Mouse (Mus musculus) heart, adult 18-20 months (tissue): ENCODE data around the gene Yeats2. TPM values are rescaled to one million over a fixed set of nuclear protein-coding genes. Genes with fewer than 3 reads are reported as not detected.

Experiments used
- DNase-seq, 2 experiments: peaks; one replicate each; pipeline ENCODE4 v3.0.0; 2021 to 2022; ENCODE audit warnings: mixed read lengths in 1 of 2
- total RNA-seq, 2 experiments: library from RNA; stranded (reverse); gene quantifications; 2 replicates each; pipeline ENCODE4 v1.2.3; 2021

The Yeats2 gene
- total RNA-seq, 2 experiments from 2014 or later: 7.1 to 9.8 TPM

- DNase-seq: no peak
These were observed 139.4 kb downstream of the Yeats2 start for GRCm38 (mm10) chr16:20280238-20280637.

Other genes starting within 250 kb of the Yeats2 start
- gene Klhl6, start 158.0 kb upstream of the Yeats2 start, total RNA-seq: 1 to 10 TPM; 5.2 to 6.4 TPM
- 100 to 1,000 TPM; 244 to 313 TPM for gene Klhl24, start 43.5 kb upstream of the Yeats2 start, total RNA-seq
- 1 to 10 TPM; 1.3 to 1.6 TPM for gene Map6d1, start 100.3 kb downstream of the Yeats2 start, total RNA-seq
- 10 to 100 TPM; 84.3 to 91.6 TPM for gene Parl, start 161.3 kb downstream of the Yeats2 start, total RNA-seq
- under 1 TPM; 0.32 to 0.85 TPM for gene Cyp2ab1, start 184.3 kb downstream of the Yeats2 start, total RNA-seq